Mouse (Mus musculus) ovary, postnatal 10 days (tissue): ENCODE data around the gene Zp3.

Experiments used
- DNase-seq: peaks from one replicate; pipeline ENCODE4 v3.0.0; 2022; ENCODE audit warnings: low spot score

Gene Zp3

DNA sequence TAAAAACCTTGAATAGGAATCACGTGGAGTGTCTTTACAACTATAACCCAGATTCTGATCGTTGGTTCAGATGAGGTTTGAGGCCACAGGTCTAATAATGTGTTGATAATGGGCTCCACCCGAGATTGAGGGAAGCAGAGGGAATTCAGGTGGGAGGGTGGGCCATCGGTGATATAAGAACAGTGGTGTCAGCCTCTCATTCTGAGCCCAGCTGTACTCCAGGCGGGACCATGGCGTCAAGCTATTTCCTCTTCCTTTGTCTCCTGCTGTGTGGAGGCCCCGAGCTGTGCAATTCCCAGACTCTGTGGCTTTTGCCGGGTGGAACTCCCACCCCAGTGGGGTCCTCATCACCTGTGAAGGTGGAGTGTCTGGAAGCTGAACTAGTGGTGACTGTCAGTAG lies at the start of gene Zp3:
Gene Zp3, plus strand, starts transcription at position 196 of the 400 bp plus-strand sequence.
- no peak for DNase-seq

DNA sequence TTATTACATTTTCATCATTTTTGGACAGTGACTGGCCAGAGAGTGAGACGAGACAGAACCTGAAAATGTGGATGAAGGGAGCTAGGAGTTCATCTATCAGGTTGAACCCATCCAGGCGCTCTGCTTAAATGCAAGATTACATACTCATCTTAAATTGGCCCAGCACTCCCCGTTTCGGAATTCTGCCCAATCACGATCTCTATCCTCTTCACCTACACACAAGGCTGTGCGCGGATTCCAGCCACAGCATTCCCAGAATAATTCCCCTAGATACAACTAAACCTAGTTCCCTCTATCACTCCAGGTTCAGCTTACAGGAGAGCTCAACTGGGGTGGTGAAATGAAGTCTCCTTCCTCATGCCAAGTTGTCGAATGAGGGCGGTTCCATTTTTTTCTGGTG lies 48.4 kb upstream of the Zp3 start:
- DNase-seq: no peak

DNA sequence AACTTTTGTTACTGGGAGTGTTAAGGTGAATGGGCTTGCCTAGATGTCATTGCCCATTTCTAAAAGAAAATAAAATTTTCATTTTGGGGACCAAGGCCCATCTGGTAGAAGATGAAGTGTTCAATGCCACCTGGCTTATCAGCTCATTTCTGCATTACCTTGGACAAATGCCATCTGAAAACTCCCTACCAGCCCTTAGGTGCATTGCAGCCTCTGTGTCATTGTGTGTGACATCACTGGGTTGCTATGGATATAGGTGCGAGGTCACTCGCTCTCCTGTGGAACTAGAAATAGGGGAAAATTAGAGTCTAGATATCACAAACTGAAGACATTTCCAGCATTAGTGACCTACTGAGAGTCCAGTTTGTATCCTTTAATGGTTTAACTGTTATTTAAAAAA lies 47.5 kb upstream of the Zp3 start:
- DNase-seq: no peak

DNA sequence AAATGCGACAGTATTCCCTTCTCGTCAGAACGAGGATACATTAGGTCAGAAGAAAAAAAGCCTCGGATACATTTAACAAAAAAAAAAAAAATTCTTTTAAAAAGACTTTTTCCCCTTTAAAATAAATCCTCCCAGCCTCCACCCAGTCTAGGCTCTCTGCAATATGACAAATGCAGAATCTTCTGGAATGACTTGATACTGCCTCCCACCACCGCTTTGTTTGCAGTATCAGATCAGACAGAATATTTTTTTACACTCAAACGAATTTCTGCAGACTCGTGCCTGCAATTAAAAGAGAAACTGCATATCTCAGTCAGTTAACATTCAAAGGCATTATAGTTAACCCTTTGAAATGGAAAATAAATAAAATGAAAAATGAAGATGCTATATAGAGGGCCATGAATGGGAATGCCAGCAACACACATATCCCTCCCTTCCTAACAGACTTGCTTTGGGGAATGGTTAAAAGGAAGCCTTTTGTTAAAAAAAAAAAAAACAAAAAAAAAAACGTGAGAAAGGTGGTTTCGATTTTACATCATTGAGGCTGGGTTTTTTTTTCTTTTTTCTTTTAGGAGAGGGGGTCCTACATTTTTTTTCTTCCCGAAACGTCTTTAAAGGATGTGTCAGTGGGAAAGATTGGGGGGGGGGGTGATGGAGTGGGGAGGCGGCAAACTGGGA lies 46.5 kb upstream of the Zp3 start:
- no peak for DNase-seq

DNA sequence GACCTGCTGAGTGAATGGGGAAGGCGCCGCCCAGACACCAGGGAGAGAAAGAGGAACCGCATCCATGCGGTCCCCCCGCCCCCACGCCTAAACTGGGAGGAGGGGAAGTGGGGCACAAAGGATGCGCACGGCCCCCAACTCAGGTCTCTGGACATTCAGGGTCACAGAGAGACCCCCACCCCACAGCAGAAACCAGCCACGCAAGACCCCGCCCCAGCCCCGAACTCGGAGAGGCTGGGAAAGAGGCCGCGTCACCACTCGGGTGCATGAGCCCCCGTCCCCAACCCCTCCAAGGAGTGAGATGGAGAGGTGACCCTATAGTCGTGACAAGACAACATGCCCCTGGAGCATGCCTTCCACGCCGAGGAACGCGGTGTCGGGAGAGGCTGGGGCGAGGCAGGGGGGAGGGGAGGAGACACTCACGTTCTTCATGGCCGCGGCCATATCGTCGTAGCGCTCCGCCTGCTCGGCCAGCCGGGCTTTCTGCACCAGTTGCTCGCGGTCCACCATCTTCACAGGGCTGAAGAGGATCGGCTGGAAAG lies 45.9 kb upstream of the Zp3 start:
- no peak for DNase-seq

DNA sequence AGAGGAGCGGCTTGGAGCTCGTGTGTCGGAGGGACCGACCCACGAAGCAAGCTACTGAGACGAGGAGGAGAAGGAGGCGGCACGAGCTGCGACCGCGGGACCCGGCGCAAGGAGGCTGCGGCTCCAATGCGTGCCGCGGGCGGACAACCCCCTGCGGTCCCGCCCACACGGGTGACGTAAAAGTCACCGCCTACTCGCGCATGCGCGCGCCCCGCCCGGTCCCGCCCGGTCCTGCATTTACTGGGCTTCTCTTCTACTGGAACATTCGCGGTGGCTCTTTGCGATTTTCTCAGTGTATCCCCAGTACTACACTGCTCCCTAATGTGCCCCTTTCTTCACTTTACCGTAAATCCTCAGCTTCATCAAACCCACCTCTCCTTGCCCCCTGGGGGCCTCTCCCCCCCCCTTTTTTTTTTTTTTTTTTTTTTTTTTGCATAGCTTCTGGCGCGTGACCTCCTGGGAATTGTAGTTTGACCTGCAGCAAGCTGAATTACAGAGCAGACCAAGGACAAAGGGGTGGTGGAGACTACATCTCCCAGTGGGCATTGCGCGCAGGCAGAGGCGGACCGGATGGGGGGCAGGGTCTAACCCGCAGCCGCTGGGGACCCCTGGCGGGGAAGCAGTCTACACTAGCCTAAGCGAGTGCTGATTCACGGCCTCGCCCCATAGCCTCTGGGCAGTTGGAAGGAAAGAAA lies 45.3 kb upstream of the Zp3 start, which contains the start of gene Ywhag:
Gene Ywhag, minus strand, starts transcription at position 136 of the 695 bp plus-strand sequence.
- peak; percentile 96 for DNase-seq

DNA sequence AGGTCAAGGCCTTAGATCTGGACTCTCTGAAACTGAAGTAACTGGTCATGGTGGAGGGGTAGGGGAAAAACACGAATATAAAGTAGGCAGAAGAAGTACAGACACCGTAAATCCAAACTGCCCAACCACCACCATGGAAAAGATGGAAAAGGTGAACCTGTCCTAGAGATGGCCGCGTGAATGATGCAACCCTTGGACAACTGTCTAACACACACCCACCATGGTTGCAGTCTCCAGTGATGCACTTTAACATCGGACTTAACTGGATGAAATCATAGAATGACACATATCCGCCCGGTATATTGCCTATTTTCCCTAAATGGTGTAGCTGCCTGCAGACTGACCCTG lies 44.7 kb upstream of the Zp3 start:
- no peak for DNase-seq

DNA sequence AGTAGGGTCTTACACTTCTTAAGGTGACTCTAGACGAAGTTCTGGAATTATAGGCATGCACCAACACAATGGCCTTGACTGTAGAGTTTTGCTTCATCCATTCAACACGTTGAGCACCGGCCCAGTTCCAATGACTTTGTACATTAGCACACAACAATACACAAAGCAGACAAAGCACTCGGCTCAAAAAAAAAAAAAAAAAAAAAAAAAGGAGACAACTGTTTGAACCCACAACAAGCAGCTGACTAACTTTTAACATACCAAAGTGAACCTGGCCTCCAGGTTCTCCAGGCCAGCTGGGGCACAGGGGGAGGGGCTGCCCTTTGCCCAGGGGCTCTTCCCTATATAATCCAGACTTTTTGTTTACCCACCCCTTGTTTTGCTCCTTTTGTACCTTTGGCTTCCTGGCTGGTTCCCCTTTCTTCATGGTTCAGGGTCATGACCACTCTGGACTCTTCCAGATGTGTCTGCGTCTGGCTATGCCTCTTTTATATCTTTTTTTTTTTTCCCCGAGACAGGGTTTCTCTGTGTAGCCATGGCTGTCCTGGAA lies 44.2 kb upstream of the Zp3 start:
- no peak for DNase-seq

DNA sequence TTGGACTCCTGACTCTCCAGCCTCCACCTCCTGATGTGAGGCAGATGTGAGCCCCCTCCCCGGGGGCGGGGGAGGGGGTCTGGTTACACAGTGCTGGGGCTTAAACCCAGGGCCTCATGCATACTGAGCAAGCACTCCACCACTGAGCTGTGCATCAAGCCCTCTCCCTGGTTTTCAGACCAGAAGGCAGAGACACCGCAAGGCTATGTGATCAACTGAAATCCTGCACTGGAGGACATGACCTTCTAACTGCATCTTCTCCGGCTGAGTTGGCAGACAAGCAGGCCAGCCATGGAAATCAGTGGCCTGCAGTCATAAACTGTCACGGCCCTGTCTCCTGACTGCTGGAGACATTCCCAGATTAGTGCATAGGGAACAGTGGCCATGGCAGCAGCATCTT lies 39.3 kb upstream of the Zp3 start:
- DNase-seq: no peak

DNA sequence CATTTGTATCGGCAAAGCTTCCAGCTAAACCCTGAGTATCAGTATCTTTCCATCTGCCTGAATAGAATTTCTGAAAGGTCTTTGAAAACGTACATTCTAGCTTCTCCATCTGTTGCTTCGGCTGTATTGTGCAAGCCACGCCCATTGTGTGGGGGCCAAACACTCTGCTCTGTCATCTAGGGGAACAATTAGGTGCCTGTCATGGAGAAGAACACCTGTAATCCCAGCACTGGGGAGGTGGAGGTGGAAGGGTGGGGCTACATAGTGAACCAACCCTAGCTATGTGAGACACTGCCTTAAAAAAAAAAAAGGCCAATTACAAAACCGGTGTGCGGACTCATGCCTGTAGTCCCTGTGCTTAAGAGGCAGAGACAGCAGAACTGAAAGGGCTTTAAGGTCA lies 37.2 kb upstream of the Zp3 start:
- no peak for DNase-seq

DNA sequence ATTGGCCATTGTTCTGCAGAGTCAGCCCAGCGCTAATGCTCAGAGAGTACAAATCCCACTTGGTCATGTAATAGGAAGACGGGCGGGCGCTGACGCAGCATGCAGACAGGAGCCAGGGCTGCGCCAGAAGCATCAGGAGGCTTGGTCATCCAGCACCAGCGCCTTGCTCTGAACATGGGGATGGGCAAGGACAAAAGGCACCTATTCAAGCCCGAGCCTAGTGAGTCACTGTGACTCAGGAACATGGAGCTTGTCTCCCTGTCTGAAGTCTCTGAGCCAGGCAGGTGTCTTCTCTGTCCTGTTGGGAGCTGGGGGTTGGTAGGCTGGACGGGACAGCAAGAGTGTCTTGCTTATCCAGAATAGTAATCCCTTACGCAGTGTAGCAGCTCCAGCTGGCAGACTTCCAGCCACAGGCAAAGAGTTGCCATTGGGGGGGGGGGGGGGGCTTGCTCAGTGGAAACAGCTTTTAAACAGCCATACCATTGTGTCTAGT lies 33.9 kb upstream of the Zp3 start:
- no peak for DNase-seq

DNA sequence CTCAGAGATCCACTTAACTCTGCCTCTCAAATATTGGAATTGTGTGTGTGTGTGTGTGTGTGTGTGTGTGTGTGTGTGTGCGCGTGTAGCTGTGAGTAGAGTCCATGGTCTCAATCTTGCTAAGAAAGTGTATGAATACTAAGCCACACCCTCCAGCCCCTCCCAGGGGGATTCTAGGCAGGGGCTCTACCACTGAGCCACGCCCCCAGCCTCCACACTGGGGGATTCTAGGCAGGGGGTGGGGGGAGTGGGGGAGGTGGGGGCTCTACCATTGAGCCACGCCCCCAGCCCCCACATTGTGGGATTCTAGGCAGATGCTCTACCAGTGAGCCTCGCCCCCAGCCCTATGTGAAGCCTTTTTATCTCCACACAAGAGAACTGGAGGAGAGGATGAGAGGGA lies 33.3 kb upstream of the Zp3 start:
- DNase-seq: no peak

DNA sequence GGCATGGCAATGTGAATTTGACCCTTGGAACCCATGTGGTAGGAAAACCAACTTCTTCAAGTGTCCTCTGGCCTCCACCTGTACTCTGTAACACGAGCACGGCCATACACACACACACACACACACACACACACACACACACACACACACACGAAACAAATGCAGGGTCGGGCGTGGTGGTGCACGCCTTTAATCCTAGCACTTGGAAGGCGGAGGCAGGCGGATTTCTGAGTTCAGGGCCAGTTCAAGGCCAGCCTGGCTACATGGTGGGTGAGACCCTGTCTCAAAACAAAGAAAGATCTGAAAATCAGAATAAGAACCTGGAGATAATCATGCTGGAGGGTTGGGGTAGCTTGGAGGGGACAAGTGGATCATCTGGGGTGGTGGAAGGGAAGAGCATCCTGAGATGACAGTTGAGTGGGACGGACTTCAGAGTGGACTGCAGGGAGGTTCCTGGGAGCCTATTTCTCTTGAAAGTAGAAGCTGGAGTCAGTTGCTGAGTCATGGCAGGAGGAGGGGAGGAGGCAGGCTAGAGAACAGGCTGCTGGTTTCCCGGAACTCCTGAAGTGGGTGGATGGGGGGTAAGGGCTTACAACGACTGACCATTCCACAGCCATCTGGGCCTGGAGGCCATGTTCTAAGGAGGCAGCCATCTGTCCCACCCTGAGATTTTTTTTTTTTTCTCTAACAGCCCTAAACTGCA lies 29.0 kb upstream of the Zp3 start:
- no peak for DNase-seq

DNA sequence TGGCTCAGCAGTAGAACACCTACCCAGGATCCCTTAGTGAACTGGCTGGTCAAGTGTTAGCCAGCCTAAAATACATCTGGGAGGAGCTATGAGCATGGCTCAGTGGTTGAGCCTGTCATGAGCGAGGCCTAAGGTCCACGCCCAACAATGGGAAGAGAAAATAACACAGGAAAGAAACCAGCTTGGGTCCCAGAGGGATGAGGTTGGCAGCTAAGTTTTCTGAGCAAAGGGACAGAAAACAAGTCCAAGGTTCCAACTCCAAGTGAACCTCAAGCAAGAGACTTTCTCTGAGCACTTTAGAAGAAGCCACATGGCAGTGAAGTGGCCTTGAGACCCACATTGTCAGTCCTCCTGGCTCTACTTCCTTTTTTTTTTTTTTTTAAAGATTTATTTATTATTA lies 28.2 kb upstream of the Zp3 start:
- DNase-seq: no peak

DNA sequence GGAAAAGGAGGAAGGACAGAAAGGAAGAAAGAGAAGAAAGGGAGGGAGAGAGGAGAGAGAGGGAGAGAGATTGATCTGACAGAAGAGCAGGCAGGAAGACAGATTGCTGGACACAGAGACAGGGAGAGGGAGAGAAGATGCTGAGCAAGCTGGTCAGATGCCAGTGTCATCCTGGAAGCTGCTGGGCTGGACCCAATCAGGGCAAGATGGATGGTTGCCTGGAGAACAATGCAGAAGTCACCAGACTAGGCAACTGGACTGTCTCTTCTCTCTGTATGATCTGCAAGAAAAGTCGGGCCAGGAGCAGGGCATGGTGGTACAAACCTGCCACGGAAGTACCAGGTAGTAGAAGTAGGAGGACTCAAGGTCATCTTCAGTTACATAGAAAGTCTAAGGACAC lies 27.1 kb upstream of the Zp3 start:
- no peak for DNase-seq

DNA sequence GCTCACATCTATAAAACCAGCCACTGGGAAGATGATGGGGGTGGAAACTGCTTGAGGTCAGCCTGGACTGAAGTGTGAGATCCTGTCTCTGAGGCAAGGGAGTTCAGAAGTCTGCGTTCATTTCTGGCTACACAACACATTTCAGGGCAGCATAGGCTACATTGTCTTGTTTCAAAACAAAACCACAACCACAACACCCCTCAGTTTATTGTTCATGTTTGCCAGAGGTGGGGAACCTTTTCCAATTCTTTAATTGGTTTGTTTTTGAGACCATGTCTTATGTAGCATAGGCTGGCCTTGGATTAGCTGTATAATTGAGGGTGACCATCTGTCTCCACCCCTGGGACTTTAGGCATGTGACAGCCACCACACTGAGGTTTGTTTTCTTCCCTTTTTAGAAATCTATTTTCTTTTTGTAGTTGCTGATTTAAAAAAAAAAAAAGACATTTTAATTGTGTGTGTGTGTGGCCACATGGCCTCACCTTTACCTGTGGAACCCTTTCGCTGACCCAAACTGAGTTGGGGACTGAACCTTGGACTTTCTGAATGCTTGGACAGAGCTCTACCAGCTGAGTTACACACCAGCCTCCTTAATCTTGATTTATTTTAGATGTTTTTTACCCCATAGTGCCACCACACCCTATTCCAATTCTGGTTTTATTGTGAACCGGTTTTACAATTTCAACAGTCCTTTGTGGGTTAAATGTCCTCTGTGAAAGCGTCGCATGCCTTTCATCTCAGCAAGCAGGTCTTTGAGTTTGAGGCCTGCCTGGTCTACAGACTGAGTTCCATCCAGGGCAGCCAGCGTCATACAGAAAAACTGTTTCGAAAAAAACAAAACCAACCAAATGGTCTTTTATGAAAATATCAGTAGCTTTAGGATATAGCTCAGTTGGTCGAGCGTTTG lies 23.3 kb upstream of the Zp3 start:
- DNase-seq: no peak

DNA sequence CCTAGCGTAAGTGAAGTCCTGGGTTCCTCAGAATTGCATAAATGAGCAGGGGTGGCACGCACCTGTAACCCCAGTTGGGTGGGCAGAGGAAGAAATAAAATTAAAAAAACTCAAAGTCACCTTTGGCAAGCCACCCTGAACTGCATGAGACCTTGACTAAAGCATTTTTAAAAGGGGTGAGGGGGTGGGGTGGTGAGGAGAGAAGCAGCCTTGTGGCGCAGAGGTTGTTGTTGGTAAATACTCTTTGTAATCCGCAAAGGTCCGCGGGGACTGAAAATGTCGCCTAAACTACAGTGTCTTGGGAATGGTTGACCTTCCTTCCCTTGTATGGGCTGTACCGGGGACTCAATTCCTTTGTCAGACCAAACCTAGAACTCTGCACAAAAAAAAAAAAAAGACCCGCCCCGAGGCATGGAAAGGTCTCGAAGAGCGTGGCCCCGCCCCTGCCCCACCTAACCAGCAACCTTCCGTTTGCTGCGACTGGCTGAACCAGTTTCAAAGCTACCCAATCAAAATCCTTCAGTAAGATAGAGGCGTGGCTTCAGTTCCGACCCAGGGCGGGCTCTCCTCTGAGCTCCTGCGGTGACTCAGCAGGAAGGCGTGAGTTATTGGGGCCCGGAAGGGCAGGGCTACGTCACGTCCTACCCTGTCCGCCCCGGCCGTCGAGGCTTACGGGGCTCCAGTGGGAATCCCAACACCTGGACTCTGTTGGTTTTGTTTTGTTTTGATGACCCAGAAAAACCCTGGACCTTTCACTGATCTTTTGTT lies 22.5 kb upstream of the Zp3 start:
- peak; percentile 70 for DNase-seq

DNA sequence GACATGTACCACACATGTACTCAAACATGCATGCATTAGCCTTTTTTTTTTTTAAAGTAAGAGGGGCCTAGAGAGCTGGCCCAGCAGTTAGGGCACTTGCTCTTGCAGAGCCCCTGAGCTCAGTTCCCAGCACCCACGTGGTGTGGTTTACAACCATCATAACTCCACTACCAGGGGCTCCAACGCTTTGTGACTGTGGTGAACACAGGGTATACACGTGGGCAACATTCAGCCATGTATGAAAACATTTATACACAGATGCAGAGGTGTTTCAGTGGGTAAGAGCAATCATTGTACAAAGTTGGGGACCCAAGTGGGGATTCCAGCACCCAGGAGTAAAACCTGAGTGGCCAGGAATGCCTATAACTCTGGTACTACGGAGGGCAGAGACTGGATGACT lies 21.5 kb upstream of the Zp3 start:
- no peak for DNase-seq

DNA sequence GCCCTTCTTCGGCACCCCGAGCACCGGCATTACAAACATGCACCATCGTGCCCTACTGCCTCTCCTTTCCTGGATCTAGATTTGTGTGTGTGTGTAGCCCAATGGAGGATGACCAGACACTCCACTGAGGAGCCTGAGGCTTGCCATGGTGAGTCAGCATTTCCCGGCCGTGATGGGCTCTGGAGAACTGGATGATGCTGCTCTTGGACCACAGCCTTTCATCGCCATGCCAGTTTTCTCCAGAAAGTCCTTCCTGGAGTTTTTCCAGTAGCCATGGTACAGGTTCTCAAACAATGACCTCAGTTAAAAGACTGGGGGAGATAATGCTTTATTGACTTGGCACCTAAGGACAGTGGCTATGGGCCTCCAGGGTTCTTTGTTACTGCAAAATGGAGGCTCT lies 20.0 kb upstream of the Zp3 start:
- no peak for DNase-seq

DNA sequence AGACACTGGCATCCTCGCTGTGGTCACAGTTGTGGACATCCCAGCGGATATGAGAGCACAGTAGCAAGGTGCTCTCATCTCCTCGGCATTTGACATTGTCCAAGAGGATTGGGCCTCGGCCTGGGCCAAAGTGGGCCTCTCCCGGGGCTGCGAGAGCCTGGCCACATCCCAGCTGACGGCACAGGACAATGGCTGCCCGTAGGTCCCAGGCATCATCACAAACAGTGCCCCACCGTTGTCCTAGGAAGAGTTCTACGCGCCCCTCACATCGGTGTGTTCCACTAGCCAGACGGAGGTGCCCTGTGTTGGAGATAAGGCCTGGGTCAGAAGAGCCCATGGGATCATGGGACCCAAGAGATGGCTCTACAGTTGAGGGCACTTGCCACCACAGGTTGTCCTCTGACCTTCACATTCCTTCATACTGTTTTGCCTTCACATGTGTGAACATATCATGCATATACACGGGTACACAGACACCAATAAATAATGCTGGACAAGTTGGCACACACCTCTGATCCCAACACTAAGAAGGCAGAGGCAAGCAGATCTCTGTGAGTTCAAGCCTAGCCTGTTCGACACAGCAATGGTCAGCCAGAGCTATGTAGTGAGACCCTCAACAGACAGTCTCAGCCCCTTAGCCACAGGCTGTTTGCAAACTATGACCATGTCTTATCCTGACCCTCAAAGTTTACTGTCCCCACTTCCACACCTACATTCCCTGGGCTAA lies 18.8 kb upstream of the Zp3 start:
- DNase-seq: no peak
